Mouse (Mus musculus) urinary bladder, adult 2 months (tissue): ENCODE results near the gene Trappc3. TPM values are rescaled to one million over a fixed set of nuclear protein-coding genes. Genes with fewer than 3 reads are reported as not detected.

ENCODE experiments used
- DNase-seq: peaks from one replicate; pipeline ENCODE4 v3.0.0; 2022; ENCODE audit warnings: low spot score
- polyA plus RNA-seq: library from polyadenylated mRNA; depleted of rRNA; stranded (reverse); fragments of >200 nt; gene quantifications from 2 replicates; pipeline ENCODE4 v1.2.3, GENCODE M21; 2012

Trappc3 gene
- polyA plus RNA-seq, 1 experiment = 101 TPM

- no peak for DNase-seq
Measured at GRCm38 (mm10) chr4:126251655-126252254, 10.4 kb upstream of the Trappc3 start.

GRCm38 (mm10) chr4:126252411-126253237 lies 9.5 kb upstream of the Trappc3 start:
- DNase-seq = no peak

GRCm38 (mm10) chr4:126253637-126254272 lies 8.4 kb upstream of the Trappc3 start:
- DNase-seq = no peak

- no peak for DNase-seq
Measured at GRCm38 (mm10) chr4:126254315-126255112, 7.6 kb upstream of the Trappc3 start.

GRCm38 (mm10) chr4:126255113-126256001 lies 6.8 kb upstream of the Trappc3 start:
- no peak for DNase-seq

GRCm38 (mm10) chr4:126256131-126256791 lies 5.9 kb upstream of the Trappc3 start, which contains the start of gene Map7d1:
Map7d1 (minus strand) TSS chr4:126256343.
- DNase-seq = peak; percentile 96

GRCm38 (mm10) chr4:126256967-126257881 lies 4.9 kb upstream of the Trappc3 start:
- no peak for DNase-seq

- DNase-seq = no peak
Measured at GRCm38 (mm10) chr4:126259063-126259462, 3.1 kb upstream of the Trappc3 start.

GRCm38 (mm10) chr4:126259523-126260160 lies 2.5 kb upstream of the Trappc3 start:
- no peak for DNase-seq

- DNase-seq = peak; percentile 55
Measured at GRCm38 (mm10) chr4:126260520-126261201, 1.5 kb upstream of the Trappc3 start.

- no peak for DNase-seq
Measured at GRCm38 (mm10) chr4:126261266-126261665, 859 bp upstream of the Trappc3 start.

- no peak for DNase-seq
Measured at GRCm38 (mm10) chr4:126261675-126262074, 450 bp upstream of the Trappc3 start.

- DNase-seq = no peak
Measured at GRCm38 (mm10) chr4:126269292-126269691, 7.2 kb downstream of the Trappc3 start.

- DNase-seq = no peak
Measured at GRCm38 (mm10) chr4:126273753-126274152, 11.6 kb downstream of the Trappc3 start.

GRCm38 (mm10) chr4:126275081-126275480 lies 13.0 kb downstream of the Trappc3 start:
- no peak for DNase-seq

GRCm38 (mm10) chr4:126275681-126276131 lies 13.6 kb downstream of the Trappc3 start:
- DNase-seq = no peak

GRCm38 (mm10) chr4:126277906-126278564 lies 15.9 kb downstream of the Trappc3 start:
- DNase-seq = no peak
